Mouse (Mus musculus): ENCODE measurements around the gene Vtn. TPM values are rescaled to one million over a fixed set of nuclear protein-coding genes. Genes with fewer than 3 reads are reported as not detected.

The Vtn gene
- polyA plus RNA-seq, 1 experiment from 2014 or later = 8.1 TPM

DNA sequence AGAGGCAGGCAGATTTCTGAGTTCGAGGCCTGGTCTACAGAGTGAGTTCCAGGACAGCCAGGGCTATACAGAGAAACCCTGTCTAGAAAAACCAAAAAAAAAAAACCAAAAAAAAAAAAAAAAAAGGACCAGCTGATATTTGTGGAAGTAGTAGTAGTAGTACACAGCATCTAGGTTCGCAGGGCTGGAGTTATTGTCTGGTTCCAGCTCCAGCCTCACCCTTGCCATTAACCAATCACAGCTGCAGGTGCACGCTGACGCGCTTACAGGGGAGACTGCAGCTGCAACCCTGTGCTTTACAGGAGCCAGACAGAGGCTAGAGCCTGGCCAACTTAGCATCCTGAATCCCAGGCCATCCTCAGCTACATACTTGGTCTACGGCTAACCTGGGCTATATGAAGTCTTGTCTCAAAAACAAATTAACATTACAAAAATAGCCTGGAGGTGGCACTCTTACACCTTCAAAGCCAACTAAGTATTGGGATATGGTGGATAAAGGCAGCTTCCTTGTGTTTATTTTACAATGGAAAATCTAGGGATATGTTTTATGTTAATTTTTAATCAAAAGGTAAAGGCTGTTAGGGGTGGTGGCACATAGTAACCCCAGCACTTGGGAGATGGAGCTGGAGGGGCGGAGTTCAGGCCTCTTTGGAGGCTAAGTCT lies 45.7 kb downstream of the Vtn start:
- no peak overlapping the region for H3K27ac ChIP-seq
- peaks cover 18% of the 10 kb centered on the region for H3K4me1 ChIP-seq
- 98% methylated on average over 7 of the region's 7 CpGs for WGBS
- ATAC-seq (replicated peaks; ENCODE audit: low FRiP score) = 0 out of 2 replicates have a peak, but pooled peaks have one; percentile 18
- H3K27me3 ChIP-seq = no peaks in the 10 kb centered on the region
- H3K9me3 ChIP-seq (replicated peaks) = no peaks in the 10 kb centered on the region
- H3K9ac ChIP-seq = no peak overlapping the region
- H3K4me2 ChIP-seq = no peak overlapping the region
- H3K4me3 ChIP-seq (replicated peaks) = no peak overlapping the region
- peaks cover 59% of the 10 kb centered on the region for H3K36me3 ChIP-seq

DNA sequence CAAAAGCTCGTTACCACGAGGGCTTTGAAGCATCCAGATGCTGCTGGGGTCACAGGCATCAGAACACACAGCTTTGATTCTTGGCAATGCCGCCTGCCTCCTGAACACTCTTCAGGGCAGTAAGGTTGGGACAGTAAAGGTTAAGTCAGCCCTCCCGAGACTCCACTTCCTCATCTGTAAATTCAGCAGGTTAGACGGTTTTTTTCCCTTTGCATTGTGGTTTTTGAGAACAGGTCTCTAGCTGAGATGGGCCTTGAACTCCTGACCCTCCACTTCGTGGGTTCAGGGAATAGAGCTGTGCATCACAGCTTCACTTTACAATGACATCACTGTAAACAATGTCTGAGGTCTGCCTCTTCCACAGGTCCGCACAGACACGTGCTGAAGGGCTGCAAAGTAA lies 46.3 kb downstream of the Vtn start:
- no peak for ATAC-seq (replicated peaks; ENCODE audit: low FRiP score)
- Histone ChIP-seq H3K27me3 (no peaks in the 10 kb centered on the region), H3K4me2 (no peak overlapping the region), H3K36me3 (peaks cover 52% of the 10 kb centered on the region), H3K4me3 (replicated peaks) (no peak overlapping the region), H3K27ac (no peak overlapping the region), H3K9me3 (replicated peaks) (no peaks in the 10 kb centered on the region), H3K4me1 (peaks cover 20% of the 10 kb centered on the region), H3K9ac (no peak overlapping the region)
- 67% methylated on average over 8 of the region's 8 CpGs for WGBS

DNA sequence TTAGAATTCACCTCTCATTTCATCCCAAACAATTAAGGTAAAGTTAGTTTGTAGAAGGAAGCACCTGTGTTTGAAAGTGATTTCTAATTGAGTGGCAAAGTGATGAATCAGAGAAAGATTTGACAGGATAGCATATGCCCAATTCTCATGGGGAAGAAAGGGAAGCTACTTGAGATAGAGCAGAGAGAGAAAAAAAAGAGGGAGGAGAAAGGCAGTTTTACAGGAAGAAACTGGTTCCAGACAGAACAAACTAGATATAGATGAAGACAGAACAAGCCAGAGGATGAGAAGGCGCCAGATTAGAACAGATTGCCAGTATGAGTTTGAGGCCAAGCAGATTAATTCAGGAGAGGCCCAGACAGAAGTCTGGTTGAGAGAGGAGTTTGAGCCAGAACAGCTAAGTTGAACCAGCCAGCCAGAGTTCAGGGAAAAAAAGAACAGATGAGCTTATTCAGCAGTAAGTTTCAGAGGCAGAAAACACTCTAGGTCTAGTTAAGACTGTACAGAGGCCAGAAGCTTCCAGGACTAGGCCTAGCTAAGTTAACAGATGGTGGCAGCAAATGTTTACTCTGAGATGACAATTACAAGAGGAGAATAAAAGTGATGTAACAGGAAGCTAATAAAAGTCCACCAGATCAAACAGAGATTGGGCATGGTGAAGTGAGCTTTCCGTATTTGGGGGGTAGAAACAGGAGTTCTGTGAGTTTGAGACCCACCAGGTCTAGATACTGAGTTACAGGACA lies 49.0 kb downstream of the Vtn start:
- no peak for ATAC-seq (replicated peaks; ENCODE audit: low FRiP score)
- Histone ChIP-seq H3K27ac (no peak overlapping the region), H3K4me1 (peaks cover 26% of the 10 kb centered on the region), H3K36me3 (peaks cover 29% of the 10 kb centered on the region), H3K9me3 (replicated peaks) (no peaks in the 10 kb centered on the region), H3K4me3 (replicated peaks) (no peak overlapping the region), H3K4me2 (0 out of 2 replicates have a peak overlapping the region, but pooled peaks have one; percentile 12), H3K27me3 (no peaks in the 10 kb centered on the region), H3K9ac (no peak overlapping the region)
- WGBS = 76% methylated on average over 2 of the region's 2 CpGs

DNA sequence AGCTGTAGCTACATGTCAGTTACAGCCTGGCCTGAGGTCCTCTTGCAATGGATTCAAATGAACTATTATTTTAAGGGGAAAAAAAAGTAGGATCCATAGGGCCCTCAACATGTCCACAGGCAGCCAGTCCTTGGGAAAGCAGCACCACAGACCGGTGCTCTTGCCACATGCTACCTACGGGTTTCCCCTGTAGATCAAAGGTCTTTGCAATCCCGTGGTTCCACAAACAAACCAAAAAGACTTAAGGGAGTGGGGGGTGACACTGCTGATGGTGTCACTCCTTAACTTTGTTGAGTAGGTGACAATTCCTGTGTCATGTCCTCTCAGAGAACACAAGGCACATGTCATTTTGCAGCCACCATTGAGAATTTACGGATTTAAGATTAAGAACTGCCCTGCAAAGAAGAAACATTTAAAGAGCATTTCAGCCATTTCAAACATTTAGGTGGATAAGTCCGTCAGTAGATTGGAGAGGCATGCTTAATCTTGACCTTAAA lies 50.6 kb downstream of the Vtn start:
- Histone ChIP-seq H3K9ac (peak overlapping the region; percentile 69), H3K27me3 (no peaks in the 10 kb centered on the region), H3K4me2 (peak overlapping the region; percentile 82), H3K9me3 (replicated peaks) (no peaks in the 10 kb centered on the region), H3K27ac (0 out of 2 replicates have a peak overlapping the region, but pooled peaks have one; percentile 90), H3K4me1 (peaks cover 26% of the 10 kb centered on the region), H3K36me3 (peaks cover 14% of the 10 kb centered on the region; the same call in 1 of the 2 replicates), H3K4me3 (replicated peaks) (peak overlapping the region; percentile 71)
- no peak for ATAC-seq (replicated peaks; ENCODE audit: low FRiP score)
- WGBS = 4% methylated on average over 5 of the region's 5 CpGs

DNA sequence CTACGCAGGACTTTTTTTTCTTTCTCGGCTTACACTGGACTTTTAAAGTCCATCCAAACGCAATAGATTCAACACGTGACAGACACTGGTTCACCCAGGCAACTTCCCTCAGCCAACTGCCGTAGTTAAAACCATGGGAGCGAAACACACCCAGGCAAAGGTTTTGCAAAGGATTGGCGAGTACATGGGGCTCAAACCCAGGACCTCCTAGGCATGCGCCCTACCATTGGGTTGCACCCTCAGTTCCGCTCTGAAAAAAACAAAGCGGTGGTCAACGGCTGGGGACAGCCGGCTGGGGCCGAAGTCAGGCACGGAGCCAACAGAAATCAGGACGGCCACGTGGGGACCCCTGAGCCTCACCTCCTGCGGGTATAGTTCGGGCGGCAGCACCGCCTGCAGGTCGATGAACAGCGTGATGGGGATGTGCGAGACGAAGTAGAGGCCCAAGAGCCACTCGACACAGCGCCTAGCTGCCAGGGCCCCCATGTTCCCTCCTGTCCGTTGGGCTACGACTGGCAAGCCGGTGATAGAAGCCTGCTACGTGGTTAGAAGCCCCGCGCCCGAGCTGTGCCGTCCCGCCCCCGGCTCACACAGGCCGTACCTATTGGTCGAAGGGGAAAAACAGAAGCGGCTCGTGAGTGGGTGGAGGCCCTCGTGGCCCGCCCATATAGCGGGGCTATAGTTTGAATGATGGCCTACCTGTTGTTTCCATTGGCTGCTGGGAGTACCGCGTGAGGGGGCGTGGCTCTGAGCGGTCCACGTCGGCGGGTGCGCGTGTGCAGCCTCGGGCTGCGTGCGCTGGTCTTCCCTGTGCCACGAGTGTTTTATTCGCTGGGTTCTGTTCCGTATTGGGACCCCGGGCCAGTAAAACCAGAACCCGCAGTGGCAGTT lies 51.5 kb downstream of the Vtn start, which contains the start of gene Tmem97:
TSS of gene Tmem97 (minus strand) at position 610 of the 891 bp plus-strand sequence.
- Histone ChIP-seq H3K9ac (peak within 1 kb of the TSS; percentile 69), H3K4me2 (peak within 1 kb of the TSS; percentile 82), H3K4me3 (replicated peaks) (peak within 1 kb of the TSS; percentile 71), H3K4me1 (peaks cover 26% of the 10 kb centered on the region), H3K36me3 (peaks cover 5% of the 10 kb centered on the region; the same call in 1 of the 2 replicates), H3K27ac (peak within 1 kb of the TSS; percentile 90), H3K27me3 (no peaks in the 10 kb centered on the region), H3K9me3 (replicated peaks) (no peaks in the 10 kb centered on the region)
- ATAC-seq (replicated peaks; ENCODE audit: low FRiP score) = peak; percentile 99
- under 1% methylated on average over 60 of the region's 60 CpGs for WGBS

DNA sequence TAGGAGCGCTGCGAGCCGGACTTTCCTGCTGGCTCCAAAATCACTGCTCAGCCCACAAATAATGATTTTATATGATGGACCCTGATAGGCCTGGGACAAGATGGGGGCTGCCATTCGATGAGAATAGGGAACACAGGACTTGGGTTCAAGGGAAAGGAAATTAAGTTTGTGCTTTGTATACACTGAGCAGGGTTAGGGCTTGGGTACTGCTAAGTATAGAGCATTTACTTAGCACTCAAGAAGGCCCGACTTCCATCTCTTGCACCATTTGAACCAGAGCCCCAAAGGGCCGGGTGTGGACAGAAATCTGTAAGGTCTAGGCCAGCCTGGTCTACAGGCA lies 52.1 kb downstream of the Vtn start:
- peak overlapping the region; percentile 82 for H3K4me2 ChIP-seq
- WGBS = 31% methylated on average over 6 of the region's 6 CpGs
- H3K9ac ChIP-seq = peak overlapping the region; percentile 55; the same call in 1 of the 2 replicates
- H3K36me3 ChIP-seq = no peaks in the 10 kb centered on the region
- H3K27ac ChIP-seq = peak overlapping the region; percentile 90
- H3K4me1 ChIP-seq = peaks cover 26% of the 10 kb centered on the region
- peak overlapping the region; percentile 71 for H3K4me3 ChIP-seq (replicated peaks)
- no peaks in the 10 kb centered on the region for H3K27me3 ChIP-seq
- no peaks in the 10 kb centered on the region for H3K9me3 ChIP-seq (replicated peaks)
- ATAC-seq (replicated peaks; ENCODE audit: low FRiP score) = peak; percentile 43; the same call in 1 of the 2 replicates

Other genes with a start within 250 kb of the Vtn start
- 76.0 and 81.8 TPM in 2 replicates for gene 2610507B11Rik, start 237.3 kb upstream of the Vtn start, polyA plus RNA-seq (2015; fragmentation: Nextera tagmentation; extraction: Ambion mirVana)
- gene BC030499, start 208.2 kb upstream of the Vtn start, polyA plus RNA-seq (2015; fragmentation: Nextera tagmentation; extraction: Ambion mirVana) = 0.32 and 0.43 TPM in 2 replicates
- 43.3 and 47.4 TPM in 2 replicates for gene Spag5, start 197.6 kb upstream of the Vtn start, polyA plus RNA-seq (2015; fragmentation: Nextera tagmentation; extraction: Ambion mirVana)
- 6.0 and 6.4 TPM in 2 replicates for gene Aldoc, start 176.1 kb upstream of the Vtn start, polyA plus RNA-seq (2015; fragmentation: Nextera tagmentation; extraction: Ambion mirVana)
- 77.5 and 86.2 TPM in 2 replicates for gene Pigs, start 170.7 kb upstream of the Vtn start, polyA plus RNA-seq (2015; fragmentation: Nextera tagmentation; extraction: Ambion mirVana)
- gene Unc119, start 155.6 kb upstream of the Vtn start, polyA plus RNA-seq (2015; fragmentation: Nextera tagmentation; extraction: Ambion mirVana) = 40.2 and 44.9 TPM in 2 replicates
- gene Foxn1, start 112.5 kb upstream of the Vtn start, polyA plus RNA-seq (2015; fragmentation: Nextera tagmentation; extraction: Ambion mirVana) = 0.10 TPM in 1 of 2 replicates, not detected in the other
- gene Slc13a2, start 76.9 kb upstream of the Vtn start, polyA plus RNA-seq (2015; fragmentation: Nextera tagmentation; extraction: Ambion mirVana) = 1.1 and 1.2 TPM in 2 replicates
- gene Slc46a1, start 33.4 kb upstream of the Vtn start, polyA plus RNA-seq (2015; fragmentation: Nextera tagmentation; extraction: Ambion mirVana) = 21.1 and 21.3 TPM in 2 replicates
- gene Sarm1, start 1.3 kb upstream of the Vtn start, polyA plus RNA-seq (2015; fragmentation: Nextera tagmentation; extraction: Ambion mirVana) = 1.5 and 1.8 TPM in 2 replicates
- not detected in 2 replicates for gene Sebox, start 4.4 kb downstream of the Vtn start, polyA plus RNA-seq (2015; fragmentation: Nextera tagmentation; extraction: Ambion mirVana)
- gene Tmem199, start 13.1 kb downstream of the Vtn start, polyA plus RNA-seq (2015; fragmentation: Nextera tagmentation; extraction: Ambion mirVana) = 56.7 and 57.1 TPM in 2 replicates
- 169 and 171 TPM in 2 replicates for gene Poldip2, start 13.1 kb downstream of the Vtn start, polyA plus RNA-seq (2015; fragmentation: Nextera tagmentation; extraction: Ambion mirVana)
- 81.8 and 88.2 TPM in 2 replicates for gene Tnfaip1, start 37.2 kb downstream of the Vtn start, polyA plus RNA-seq (2015; fragmentation: Nextera tagmentation; extraction: Ambion mirVana)
- 134 and 145 TPM in 2 replicates for gene Ift20, start 37.3 kb downstream of the Vtn start, polyA plus RNA-seq (2015; fragmentation: Nextera tagmentation; extraction: Ambion mirVana)
- 80.4 and 82.3 TPM in 2 replicates for gene Tmem97, start 51.7 kb downstream of the Vtn start, polyA plus RNA-seq (2015; fragmentation: Nextera tagmentation; extraction: Ambion mirVana)
- 15.5 and 17.4 TPM in 2 replicates for gene Nlk, start 198.3 kb downstream of the Vtn start, polyA plus RNA-seq (2015; fragmentation: Nextera tagmentation; extraction: Ambion mirVana)

Data from kidney, embryonic 15.5 days (tissue).